Mouse (Mus musculus): ENCODE results near the gene Chmp4b. TPM values are rescaled to one million over a fixed set of nuclear protein-coding genes. Genes with fewer than 3 reads are reported as not detected.
A peak's percentile ranks its signal among the peaks of the same experiment; 100 is the strongest.

The Chmp4b gene
- polyA plus RNA-seq, 1 experiment from 2014 or later: 10.9 TPM

- DNase-seq (ENCODE audit: low spot score) (no peak), ATAC-seq (replicated peaks; ENCODE audit: low FRiP score) (no peak)
- Histone ChIP-seq H3K4me2 (no peak overlapping the region), H3K4me1 (replicated peaks; ENCODE audit: control insufficient read depth, insufficient read depth, low read length) (peaks cover 5% of the 10 kb centered on the region; the same call in 1 of the 2 replicates), H3K27ac (ENCODE audit: low read depth, low read length) (no peak overlapping the region), H3K9me3 (ENCODE audit: control insufficient read depth, low read length) (no peaks in the 10 kb centered on the region), H3K27me3 (replicated peaks; ENCODE audit: control insufficient read depth, insufficient read depth, low read length) (no peaks in the 10 kb centered on the region), H3K36me3 (ENCODE audit: control insufficient read depth, insufficient read depth, low read length) (no peaks in the 10 kb centered on the region), H3K4me3 (ENCODE audit: low read depth, low read length) (no peak overlapping the region), H3K9ac (ENCODE audit: low read depth, low read length) (no peak overlapping the region)
- WGBS: 45% methylated on average over 3 of the region's 3 CpGs
These were observed 60.2 kb downstream of the Chmp4b start for GRCm38 (mm10) chr2:154711701-154712100.

DNA sequence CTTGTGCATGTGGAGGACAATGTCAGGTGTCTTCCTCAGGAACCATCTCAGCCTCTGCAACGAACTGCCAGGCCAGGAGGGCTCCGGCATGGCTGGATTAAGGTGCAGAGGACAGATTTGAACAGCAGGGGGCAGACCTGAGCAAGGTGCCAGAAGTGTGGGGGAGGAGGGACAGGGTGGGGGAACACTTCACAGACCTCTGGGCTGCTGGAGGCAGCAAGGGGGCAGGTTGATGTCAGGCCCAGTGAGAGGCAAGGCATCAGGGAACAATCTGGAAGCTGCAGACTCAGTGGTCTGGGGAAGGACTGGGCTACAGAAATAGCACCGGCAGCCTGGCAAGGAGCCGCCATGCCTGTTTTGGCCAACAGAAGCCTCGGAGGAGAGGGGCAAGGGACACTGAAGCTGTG, 60.8 kb downstream of the Chmp4b start:
- DNase-seq (ENCODE audit: low spot score) (peak; percentile 57), ATAC-seq (replicated peaks; ENCODE audit: low FRiP score) (peak; percentile 36; the same call in 1 of the 2 replicates)
- WGBS: 37% methylated on average over 5 of the region's 5 CpGs

DNA sequence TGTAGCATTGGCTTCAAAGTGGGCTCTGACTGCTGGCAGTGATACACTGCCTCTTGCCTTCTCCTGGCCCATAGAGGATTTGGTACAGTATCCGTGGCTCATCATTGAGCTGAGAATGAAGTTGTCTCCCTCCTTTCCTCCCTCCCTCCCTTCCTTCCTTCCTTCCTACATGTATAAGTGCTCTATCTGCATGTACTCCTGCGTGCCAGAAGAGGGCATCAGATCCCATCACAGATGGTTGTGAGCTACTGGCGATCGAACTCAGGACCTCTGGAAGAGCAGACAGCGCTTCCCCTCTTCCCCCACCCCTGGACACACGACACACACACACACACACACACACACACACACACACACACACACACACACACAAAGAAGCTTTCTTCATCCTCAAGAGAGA, 61.6 kb downstream of the Chmp4b start:
- Histone ChIP-seq H3K4me2 (no peak overlapping the region), H3K36me3 (ENCODE audit: control insufficient read depth, insufficient read depth, low read length) (no peaks in the 10 kb centered on the region), H3K4me1 (replicated peaks; ENCODE audit: control insufficient read depth, insufficient read depth, low read length) (no peaks in the 10 kb centered on the region), H3K4me3 (ENCODE audit: low read depth, low read length) (no peak overlapping the region), H3K27me3 (replicated peaks; ENCODE audit: control insufficient read depth, insufficient read depth, low read length) (no peaks in the 10 kb centered on the region), H3K9ac (ENCODE audit: low read depth, low read length) (no peak overlapping the region), H3K9me3 (ENCODE audit: control insufficient read depth, low read length) (no peaks in the 10 kb centered on the region), H3K27ac (ENCODE audit: low read depth, low read length) (no peak overlapping the region)
- WGBS: 41% methylated on average over 6 of the region's 6 CpGs
- DNase-seq (ENCODE audit: low spot score): no peak
- no peak; the same call in 1 of the 2 replicates for ATAC-seq (replicated peaks; ENCODE audit: low FRiP score)

More for the DNA sequence above, 60.8 kb downstream of the Chmp4b start:
- Histone ChIP-seq H3K9ac (ENCODE audit: low read depth, low read length) (no peak overlapping the region), H3K4me3 (ENCODE audit: low read depth, low read length) (no peak overlapping the region), H3K4me1 (replicated peaks; ENCODE audit: control insufficient read depth, insufficient read depth, low read length) (no peaks in the 10 kb centered on the region; the same call in 1 of the 2 replicates), H3K27ac (ENCODE audit: low read depth, low read length) (no peak overlapping the region), H3K27me3 (replicated peaks; ENCODE audit: control insufficient read depth, insufficient read depth, low read length) (no peaks in the 10 kb centered on the region), H3K9me3 (ENCODE audit: control insufficient read depth, low read length) (no peaks in the 10 kb centered on the region), H3K4me2 (peak overlapping the region; percentile 3; the same call in 1 of the 2 replicates), H3K36me3 (ENCODE audit: control insufficient read depth, insufficient read depth, low read length) (no peaks in the 10 kb centered on the region)

DNA sequence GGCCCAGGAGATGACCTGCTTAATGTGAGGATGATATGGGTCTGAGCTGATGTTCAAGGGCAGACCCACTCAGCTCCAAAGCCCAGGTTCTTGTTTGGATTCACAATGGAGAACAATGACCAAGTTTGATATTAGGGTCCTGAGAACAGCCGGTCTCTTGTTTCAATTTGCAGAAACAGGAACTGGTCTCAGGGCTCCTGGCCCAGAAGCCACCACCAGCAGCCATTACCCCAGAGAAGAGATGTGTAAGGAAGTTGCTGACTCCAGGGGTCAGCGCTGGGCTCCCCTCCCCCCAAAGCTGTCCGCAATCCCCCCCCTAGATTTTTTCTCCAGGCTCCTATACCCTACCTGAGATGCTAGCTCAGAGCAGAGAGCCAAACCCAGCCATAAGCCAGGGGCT, 62.5 kb downstream of the Chmp4b start:
- Histone ChIP-seq H3K4me1 (replicated peaks; ENCODE audit: control insufficient read depth, insufficient read depth, low read length) (no peaks in the 10 kb centered on the region), H3K4me2 (no peak overlapping the region), H3K27ac (ENCODE audit: low read depth, low read length) (no peak overlapping the region), H3K4me3 (ENCODE audit: low read depth, low read length) (no peak overlapping the region), H3K36me3 (ENCODE audit: control insufficient read depth, insufficient read depth, low read length) (no peaks in the 10 kb centered on the region), H3K9me3 (ENCODE audit: control insufficient read depth, low read length) (no peaks in the 10 kb centered on the region), H3K27me3 (replicated peaks; ENCODE audit: control insufficient read depth, insufficient read depth, low read length) (no peaks in the 10 kb centered on the region), H3K9ac (ENCODE audit: low read depth, low read length) (no peak overlapping the region)
- ATAC-seq (replicated peaks; ENCODE audit: low FRiP score): no peak
- no peak for DNase-seq (ENCODE audit: low spot score)
- 57% methylated on average over 3 of the region's 3 CpGs for WGBS

GRCm38 (mm10) chr2:154716586-154716985, 65.1 kb downstream of the Chmp4b start:
- 72% methylated on average over 4 of the region's 4 CpGs for WGBS
- DNase-seq (ENCODE audit: low spot score) (no peak), ATAC-seq (replicated peaks; ENCODE audit: low FRiP score) (no peak)
- Histone ChIP-seq H3K9me3 (ENCODE audit: control insufficient read depth, low read length) (no peaks in the 10 kb centered on the region), H3K4me3 (ENCODE audit: low read depth, low read length) (no peak overlapping the region), H3K9ac (ENCODE audit: low read depth, low read length) (no peak overlapping the region), H3K27me3 (replicated peaks; ENCODE audit: control insufficient read depth, insufficient read depth, low read length) (no peaks in the 10 kb centered on the region), H3K27ac (ENCODE audit: low read depth, low read length) (no peak overlapping the region), H3K4me2 (no peak overlapping the region), H3K36me3 (ENCODE audit: control insufficient read depth, insufficient read depth, low read length) (no peaks in the 10 kb centered on the region), H3K4me1 (replicated peaks; ENCODE audit: control insufficient read depth, insufficient read depth, low read length) (no peaks in the 10 kb centered on the region)

- no peak overlapping the region for H3K4me3 ChIP-seq (ENCODE audit: low read depth, low read length)
- no peak overlapping the region for H3K4me2 ChIP-seq
- no peak overlapping the region for H3K9ac ChIP-seq (ENCODE audit: low read depth, low read length)
- no peak for ATAC-seq (replicated peaks; ENCODE audit: low FRiP score)
- no peaks in the 10 kb centered on the region for H3K27me3 ChIP-seq (replicated peaks; ENCODE audit: control insufficient read depth, insufficient read depth, low read length)
- no peak overlapping the region for H3K27ac ChIP-seq (ENCODE audit: low read depth, low read length)
- H3K36me3 ChIP-seq (ENCODE audit: control insufficient read depth, insufficient read depth, low read length): no peaks in the 10 kb centered on the region
- no peaks in the 10 kb centered on the region for H3K9me3 ChIP-seq (ENCODE audit: control insufficient read depth, low read length)
- no peaks in the 10 kb centered on the region for H3K4me1 ChIP-seq (replicated peaks; ENCODE audit: control insufficient read depth, insufficient read depth, low read length)
- no peak for DNase-seq (ENCODE audit: low spot score)
These were observed 65.6 kb downstream of the Chmp4b start for GRCm38 (mm10) chr2:154717081-154717480.

- Histone ChIP-seq H3K4me2 (no peak overlapping the region), H3K27ac (ENCODE audit: low read depth, low read length) (no peak overlapping the region), H3K9ac (ENCODE audit: low read depth, low read length) (no peak overlapping the region), H3K4me1 (replicated peaks; ENCODE audit: control insufficient read depth, insufficient read depth, low read length) (no peaks in the 10 kb centered on the region), H3K4me3 (ENCODE audit: low read depth, low read length) (no peak overlapping the region), H3K36me3 (ENCODE audit: control insufficient read depth, insufficient read depth, low read length) (no peaks in the 10 kb centered on the region), H3K27me3 (replicated peaks; ENCODE audit: control insufficient read depth, insufficient read depth, low read length) (no peaks in the 10 kb centered on the region), H3K9me3 (ENCODE audit: control insufficient read depth, low read length) (no peaks in the 10 kb centered on the region)
- 79% methylated on average over 12 of the region's 12 CpGs for WGBS
- no peak for DNase-seq (ENCODE audit: low spot score)
- ATAC-seq (replicated peaks; ENCODE audit: low FRiP score): no peak
These were observed 67.5 kb downstream of the Chmp4b start for GRCm38 (mm10) chr2:154718855-154719556.

DNA sequence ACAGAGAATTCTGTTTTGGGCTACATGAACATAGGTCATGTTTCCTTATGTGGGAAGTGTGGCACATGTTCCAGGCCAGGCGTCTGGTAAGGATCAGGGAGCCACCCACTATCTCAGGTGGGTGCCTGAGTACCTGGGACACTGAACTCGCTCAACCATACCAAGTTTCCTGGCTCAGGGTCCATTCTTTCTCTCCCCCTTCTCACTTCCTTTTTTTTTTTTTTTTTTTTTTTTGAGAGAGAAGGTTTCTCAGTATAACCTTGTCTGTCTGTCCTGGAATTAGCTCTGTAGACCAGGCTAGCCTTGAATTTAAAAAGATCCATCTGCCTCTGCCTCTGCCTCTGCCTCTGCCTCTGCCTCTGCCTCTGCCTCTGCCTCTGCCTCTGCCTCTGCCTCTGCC, 68.8 kb downstream of the Chmp4b start:
- no peak for ATAC-seq (replicated peaks; ENCODE audit: low FRiP score)

DNA sequence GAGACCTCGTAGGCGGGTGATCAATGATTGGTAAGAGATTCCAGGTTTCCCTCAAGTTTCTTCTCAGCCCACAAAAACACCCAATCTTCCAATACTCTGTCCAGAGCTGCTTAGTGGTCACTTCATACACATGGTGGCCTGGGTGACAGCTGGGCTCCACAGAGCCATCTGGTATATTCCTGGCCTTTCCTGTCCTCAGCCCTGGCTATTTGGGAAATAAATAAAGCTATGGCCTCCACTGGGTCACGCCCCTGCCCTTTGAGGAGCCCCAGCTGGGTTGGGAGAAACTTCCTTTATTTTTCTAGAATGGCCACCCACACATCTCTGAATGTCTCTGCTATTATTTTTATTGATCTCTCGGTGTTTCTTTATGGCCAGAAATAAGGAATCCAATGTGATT, 72.0 kb downstream of the Chmp4b start:
- 72% methylated on average over 4 of the region's 4 CpGs for WGBS

More for the DNA sequence above, 68.8 kb downstream of the Chmp4b start:
- Histone ChIP-seq H3K27ac (ENCODE audit: low read depth, low read length) (no peak overlapping the region), H3K36me3 (ENCODE audit: control insufficient read depth, insufficient read depth, low read length) (no peaks in the 10 kb centered on the region), H3K27me3 (replicated peaks; ENCODE audit: control insufficient read depth, insufficient read depth, low read length) (no peaks in the 10 kb centered on the region), H3K9ac (ENCODE audit: low read depth, low read length) (no peak overlapping the region), H3K4me1 (replicated peaks; ENCODE audit: control insufficient read depth, insufficient read depth, low read length) (no peaks in the 10 kb centered on the region), H3K9me3 (ENCODE audit: control insufficient read depth, low read length) (no peaks in the 10 kb centered on the region), H3K4me3 (ENCODE audit: low read depth, low read length) (no peak overlapping the region), H3K4me2 (no peak overlapping the region)
- no peak for DNase-seq (ENCODE audit: low spot score)
- WGBS: 80% methylated on average over 2 of the region's 2 CpGs

More for the DNA sequence above, 72.0 kb downstream of the Chmp4b start:
- no peaks in the 10 kb centered on the region for H3K4me1 ChIP-seq (replicated peaks; ENCODE audit: control insufficient read depth, insufficient read depth, low read length)
- H3K4me3 ChIP-seq (ENCODE audit: low read depth, low read length): no peak overlapping the region
- no peaks in the 10 kb centered on the region for H3K36me3 ChIP-seq (ENCODE audit: control insufficient read depth, insufficient read depth, low read length)
- no peak overlapping the region for H3K4me2 ChIP-seq
- H3K27ac ChIP-seq (ENCODE audit: low read depth, low read length): no peak overlapping the region
- no peaks in the 10 kb centered on the region for H3K9me3 ChIP-seq (ENCODE audit: control insufficient read depth, low read length)
- ATAC-seq (replicated peaks; ENCODE audit: low FRiP score) (no peak), DNase-seq (ENCODE audit: low spot score) (no peak)
- H3K9ac ChIP-seq (ENCODE audit: low read depth, low read length): no peak overlapping the region
- H3K27me3 ChIP-seq (replicated peaks; ENCODE audit: control insufficient read depth, insufficient read depth, low read length): no peaks in the 10 kb centered on the region

All from liver, embryonic 11.5 days (tissue).